Mouse (Mus musculus) ES-Bruce4 (cell line): ENCODE measurements around the gene Sec1.

Source experiments
- CTCF ChIP-seq: IDR thresholded peaks from one replicate; pipeline ENCODE4 v1.8.1; 2011; ENCODE audit warnings: low read depth, low read length
- EP300 ChIP-seq: IDR thresholded peaks from 2 replicates; pipeline ENCODE4 v1.6.1; 2011; ENCODE audit warnings: low read depth, low read length; ENCODE audit not compliant: insufficient read depth
- POLR2A ChIP-seq: IDR thresholded peaks from one replicate; pipeline ENCODE4 v1.8.1; 2011; ENCODE audit warnings: low read length; ENCODE audit not compliant: insufficient read depth

GRCm38 (mm10) chr7:45660746-45661478, 33.3 kb downstream of the Sec1 start:
- no peak for TF ChIP-seq CTCF
- TF ChIP-seq EP300, result no peak
- no peak for TF ChIP-seq POLR2A
